Mouse (Mus musculus) forelimb bud, embryonic 11.5 days (tissue): ENCODE results near the gene Fem1a.

ENCODE experiments used
- DNase-seq: peaks from one replicate; pipeline ENCODE4 v3.0.0-alpha.2; 2012; ENCODE audit warnings: low read depth, low spot score

Gene Fem1a

GRCm38 (mm10) chr17:56278340-56278739, 21.7 kb downstream of the Fem1a start:
- no peak for DNase-seq

DNA sequence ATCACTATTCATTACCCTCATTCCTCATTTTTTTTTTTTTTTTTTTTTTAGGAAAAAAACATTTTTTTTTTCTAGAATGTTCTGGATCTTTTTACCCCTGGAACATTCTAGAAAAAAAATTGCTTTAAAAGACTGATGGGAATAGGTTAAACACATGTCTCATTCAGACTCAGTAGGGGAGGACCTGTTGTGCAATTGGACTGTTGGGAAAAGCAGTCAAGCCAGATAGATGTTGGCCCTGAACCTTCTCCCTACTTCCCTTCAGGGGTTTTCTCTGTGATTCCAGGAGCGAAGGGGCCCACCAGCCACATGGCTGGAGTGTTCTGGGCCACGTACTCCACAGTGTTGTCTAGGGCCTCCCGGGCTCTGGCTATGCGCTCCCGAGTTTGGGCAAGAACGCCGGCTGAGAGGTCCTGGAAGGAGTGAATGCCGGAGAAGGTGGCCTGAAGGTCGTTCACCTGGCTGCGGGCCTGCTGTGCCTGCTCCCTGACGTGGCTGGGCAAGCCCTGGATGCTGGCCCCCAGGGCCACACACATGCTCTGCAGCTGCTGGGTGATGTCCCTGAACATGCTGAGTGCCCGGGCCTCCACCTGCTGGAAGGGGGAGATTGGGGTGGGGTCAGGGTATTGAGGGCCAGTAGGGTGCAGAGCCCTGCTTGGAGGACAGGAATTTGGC, 23.0 kb downstream of the Fem1a start:
- no peak for DNase-seq

- no peak for DNase-seq
Measured at GRCm38 (mm10) chr17:56281193-56281592, 24.6 kb downstream of the Fem1a start.

- DNase-seq = no peak
Measured at GRCm38 (mm10) chr17:56282802-56283201, 26.2 kb downstream of the Fem1a start.

- no peak for DNase-seq
Measured at GRCm38 (mm10) chr17:56283316-56283715, 26.7 kb downstream of the Fem1a start.

DNA sequence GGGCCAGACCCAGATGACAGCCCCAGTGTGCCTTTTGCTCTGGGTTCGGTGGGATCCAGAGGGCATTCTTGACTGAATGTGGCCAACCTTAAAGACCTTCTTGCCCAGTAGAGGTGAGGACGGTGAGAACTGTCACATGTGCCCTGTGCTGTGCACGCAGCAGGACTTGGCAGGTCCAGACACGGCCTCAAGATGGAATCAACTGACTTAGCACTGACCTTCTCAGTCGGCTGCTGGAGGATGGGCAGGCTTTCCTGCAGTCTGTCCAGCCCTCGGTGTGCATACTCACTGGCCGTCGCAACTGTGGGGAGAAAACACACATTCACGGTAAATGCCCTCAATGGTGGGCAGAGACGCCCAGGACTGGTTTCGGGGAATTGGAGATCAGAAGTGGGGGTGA, 29.4 kb downstream of the Fem1a start:
- no peak for DNase-seq

GRCm38 (mm10) chr17:56287830-56288229, 31.2 kb downstream of the Fem1a start:
- DNase-seq = no peak

- DNase-seq = no peak
Measured at GRCm38 (mm10) chr17:56288866-56289265, 32.3 kb downstream of the Fem1a start.

DNA sequence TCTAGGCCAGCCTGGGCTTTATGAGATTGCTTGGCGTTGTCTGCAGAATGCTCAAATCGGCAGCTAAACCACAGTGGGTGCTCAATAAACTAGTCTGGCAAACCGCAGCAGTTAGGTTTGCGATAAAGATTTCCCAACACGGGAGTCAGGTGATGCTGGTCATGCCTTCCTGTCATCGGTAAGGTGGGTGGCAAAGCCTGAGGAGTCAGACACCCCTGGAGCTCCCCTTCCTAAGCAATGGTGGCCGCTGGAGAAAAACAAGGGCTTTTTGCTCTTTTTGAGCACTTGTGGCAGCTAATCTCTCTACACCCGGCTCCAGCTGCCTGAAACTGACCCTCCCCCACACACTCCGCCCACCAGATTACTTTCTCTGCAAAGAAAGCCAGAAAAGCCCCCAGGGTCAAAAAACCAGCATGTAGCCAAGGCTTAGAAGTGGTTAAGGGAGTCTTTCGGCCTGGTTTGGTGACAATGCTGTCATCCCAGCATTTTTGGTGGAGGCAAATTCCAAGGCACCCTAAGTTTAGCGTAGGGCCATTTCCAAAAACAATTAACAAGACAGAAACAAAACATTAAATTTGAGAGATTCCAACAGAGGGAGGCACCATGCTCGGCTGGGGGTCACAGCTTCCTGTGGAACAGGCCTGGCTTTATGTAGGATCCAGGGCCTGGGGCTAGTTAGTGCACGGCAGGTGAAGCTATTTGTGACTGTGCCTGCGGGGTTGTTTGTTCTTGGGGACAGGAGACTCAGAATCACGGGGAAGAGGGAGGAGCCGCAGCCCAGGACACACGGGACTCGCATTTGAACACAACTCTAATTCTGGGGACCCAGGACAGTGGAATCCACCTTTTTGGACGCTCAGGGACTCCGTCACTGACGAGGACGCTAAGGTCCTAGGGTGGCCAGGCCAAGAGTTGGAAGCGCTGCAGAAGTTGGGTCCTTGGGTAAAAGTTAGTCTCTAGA, 33.0 kb downstream of the Fem1a start:
- DNase-seq = peak; percentile 87

- peak; percentile 97 for DNase-seq
Measured at GRCm38 (mm10) chr17:56290388-56291170, 34.0 kb downstream of the Fem1a start.

DNA sequence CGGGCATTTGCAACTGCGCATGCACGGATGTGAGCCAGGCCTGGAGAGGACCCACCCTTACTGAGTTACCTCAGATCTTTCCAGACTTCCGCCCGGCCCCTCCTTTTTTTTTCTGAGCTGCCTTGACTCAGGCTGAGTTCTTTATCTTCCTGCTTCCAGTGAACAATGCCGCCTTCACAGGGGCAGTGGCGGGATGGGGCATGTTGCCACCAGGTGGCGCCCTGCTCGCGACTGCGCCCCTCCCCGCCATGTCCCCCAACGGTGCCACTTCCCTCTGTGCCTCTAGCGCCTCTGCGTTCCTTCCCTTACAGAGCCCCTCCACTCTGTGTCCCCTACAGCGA, 34.5 kb downstream of the Fem1a start:
- DNase-seq = peak; percentile 89

DNA sequence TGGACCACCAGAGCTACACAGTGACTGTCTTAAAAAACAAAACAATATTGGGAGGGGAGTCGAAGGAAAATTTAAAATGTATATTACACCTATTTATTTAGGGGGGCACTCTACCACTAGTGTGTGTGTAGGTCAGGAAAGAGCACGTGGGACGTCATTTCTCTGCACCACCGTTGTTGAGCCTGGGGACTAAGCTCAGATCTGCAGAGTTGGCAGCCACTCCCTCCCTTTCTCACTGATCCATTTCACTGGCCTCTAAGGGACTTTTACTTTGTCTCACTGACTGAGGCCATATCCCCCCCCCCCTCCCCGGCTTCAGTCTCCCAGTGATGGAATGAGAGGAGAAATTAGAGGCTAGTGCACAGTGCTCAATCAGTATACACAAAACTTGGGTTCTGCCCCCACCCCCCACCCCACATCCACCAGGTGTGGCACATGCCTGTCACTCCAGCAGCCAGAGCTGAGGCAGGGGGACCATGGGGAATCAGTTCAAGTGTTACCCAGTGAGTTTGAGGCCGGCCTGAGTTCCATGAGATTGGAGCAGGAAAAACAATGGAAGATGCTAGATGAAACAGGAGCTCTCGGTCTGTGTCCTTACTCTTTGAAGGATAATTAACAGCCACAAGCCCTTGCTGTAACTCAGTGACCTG, 35.3 kb downstream of the Fem1a start:
- DNase-seq = no peak

GRCm38 (mm10) chr17:56292531-56293222, 36.1 kb downstream of the Fem1a start, which contains the start of gene Plin3:
Gene Plin3, minus strand, starts transcription at chr17:56292873.
- no peak for DNase-seq

DNA sequence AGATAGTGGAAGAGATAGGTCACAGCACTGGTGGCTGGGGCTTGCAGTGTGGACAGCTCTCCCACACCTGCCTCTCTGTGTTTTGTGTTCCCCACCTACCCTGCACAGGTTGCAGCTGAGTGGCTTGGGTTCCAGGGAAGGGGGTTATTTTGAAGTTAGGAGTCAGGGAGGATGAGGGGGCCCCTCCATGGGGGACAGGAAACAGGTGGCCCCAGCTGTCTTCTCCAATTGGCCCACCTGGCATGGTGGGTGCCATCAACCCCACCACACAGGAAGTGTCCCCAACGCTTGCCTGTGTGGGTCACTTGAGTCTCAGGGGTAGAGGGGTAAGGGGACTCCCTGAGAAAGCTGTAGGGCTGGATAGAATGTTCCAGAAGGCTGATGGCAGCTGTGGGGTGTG, 36.7 kb downstream of the Fem1a start:
- no peak for DNase-seq

- no peak for DNase-seq
Measured at GRCm38 (mm10) chr17:56294241-56294640, 37.6 kb downstream of the Fem1a start.

DNA sequence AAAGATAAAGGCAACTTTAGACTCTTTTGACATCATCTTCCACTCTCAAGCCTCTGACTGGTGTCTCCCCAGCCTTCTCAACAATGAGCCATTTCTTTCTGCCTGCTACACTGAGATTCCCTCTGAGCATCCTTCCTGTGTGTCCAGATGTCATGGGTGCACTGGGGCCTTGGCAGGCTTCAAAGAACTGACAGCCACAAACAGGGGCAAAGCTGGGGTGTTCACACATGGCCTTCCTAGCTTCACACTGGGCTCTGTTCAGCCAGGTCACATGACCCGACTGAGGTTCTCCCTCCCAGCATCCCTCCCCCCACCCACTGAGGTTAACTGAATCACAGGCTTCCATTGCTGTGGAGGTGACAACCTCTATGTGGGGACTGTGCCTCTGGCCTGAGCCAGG, 39.6 kb downstream of the Fem1a start:
- no peak for DNase-seq

- no peak for DNase-seq
Measured at GRCm38 (mm10) chr17:56298238-56298637, 41.6 kb downstream of the Fem1a start.

DNA sequence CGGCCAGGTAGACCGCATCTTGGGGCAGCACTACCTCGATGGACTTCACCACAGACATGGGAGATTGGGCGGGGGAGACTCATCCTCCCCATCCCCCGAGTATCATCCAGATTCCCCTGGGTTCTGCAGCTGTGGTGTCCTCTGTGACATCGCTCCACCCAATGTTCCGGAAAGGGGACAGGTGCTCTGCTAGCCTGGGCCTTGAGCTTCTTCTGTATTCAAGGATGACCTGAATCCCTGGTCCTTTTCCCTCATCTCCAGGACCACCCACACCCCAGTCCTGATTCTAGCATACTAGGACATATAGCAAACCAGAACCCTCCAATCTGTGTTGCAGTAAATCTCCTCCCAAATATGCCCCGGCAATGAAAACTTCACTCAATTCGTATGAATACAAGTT, 43.6 kb downstream of the Fem1a start, which contains the start of gene Arrdc5:
Gene Arrdc5 (minus strand): TSS at position 101 of the 400 bp plus-strand sequence.
- no peak for DNase-seq

- DNase-seq = no peak
Measured at GRCm38 (mm10) chr17:56302363-56302996, 45.9 kb downstream of the Fem1a start.

DNA sequence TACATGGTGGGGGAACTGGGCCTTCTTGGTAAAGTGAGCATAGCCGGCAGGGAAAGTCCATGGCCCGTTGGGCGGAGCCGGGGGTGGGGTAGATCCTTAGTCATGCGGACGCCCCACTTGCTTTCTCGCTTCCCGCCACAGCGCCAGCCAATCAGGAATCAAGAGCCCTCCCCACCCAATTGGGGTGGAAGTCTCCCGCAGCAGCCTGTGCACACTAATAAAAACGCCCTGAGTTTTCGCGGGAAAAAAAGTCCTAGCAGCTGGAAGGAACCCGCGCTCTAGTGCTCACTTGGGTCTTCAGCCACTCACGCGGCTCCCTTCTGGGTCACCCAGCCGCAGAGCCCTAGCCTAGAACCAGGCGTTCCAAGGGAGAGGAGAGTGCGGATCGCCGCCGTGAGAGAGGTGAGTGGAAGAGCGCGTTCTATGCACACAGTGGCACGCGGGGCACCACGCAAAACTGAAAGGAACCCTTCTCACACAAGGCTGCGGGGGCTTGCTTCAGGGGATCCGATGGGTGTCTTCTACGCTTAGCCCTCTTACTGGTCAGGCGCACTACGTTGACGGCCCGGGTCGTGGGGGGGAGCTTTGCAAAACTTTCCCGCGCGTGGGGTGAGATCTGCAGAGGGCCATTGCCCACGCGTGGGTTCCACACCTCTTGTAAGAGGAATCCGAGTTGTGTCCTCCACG, 46.7 kb downstream of the Fem1a start, which contains the start of gene Uhrf1:
Gene Uhrf1 (plus strand): TSS at position 162 of the 687 bp plus-strand sequence.
- peak; percentile 93 for DNase-seq
